Mouse (Mus musculus) frontal cortex, adult 2 months (tissue): ENCODE measurements around the gene Gcg. TPM values are rescaled to one million over a fixed set of nuclear protein-coding genes. Genes with fewer than 3 reads are reported as not detected.

ENCODE experiments used
- DNase-seq, 2 experiments: peaks; one replicate each; pipeline ENCODE4 v3.0.0; 2022; ENCODE audit warnings: low spot score in 1 of 2; ENCODE audit errors: extremely low spot score in 1 of 2
- polyA plus RNA-seq: library from polyadenylated mRNA; depleted of rRNA; stranded (reverse); fragments of >200 nt; gene quantifications from 2 replicates; pipeline ENCODE4 v1.2.3, GENCODE M21; 2012; rRNA removed

Gene Gcg
- 0.08 and 0.13 TPM in 2 replicates for polyA plus RNA-seq

DNA sequence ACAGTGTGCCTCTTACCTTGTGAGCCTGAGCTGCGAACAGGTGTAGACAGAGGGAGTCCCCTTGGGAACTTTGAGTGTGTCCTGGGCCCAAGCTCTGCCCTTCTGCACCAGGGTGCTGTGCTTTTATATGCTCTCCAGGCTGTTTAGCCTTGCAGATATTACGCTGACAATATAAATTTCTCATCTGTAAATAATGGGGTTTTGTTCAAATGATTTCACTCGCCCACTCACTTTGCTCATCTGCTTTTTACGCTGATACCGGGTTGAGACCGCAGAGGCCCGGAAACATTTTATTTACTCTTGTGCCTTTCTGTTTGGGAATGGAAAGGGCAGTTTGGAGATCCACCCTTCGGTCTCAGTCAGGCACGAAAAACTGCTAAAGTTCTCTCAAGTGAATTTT is at the start of gene Gcg:
Gene Gcg, minus strand, starts transcription at position 101 of the 400 bp plus-strand sequence.
- DNase-seq, result no peak

DNA sequence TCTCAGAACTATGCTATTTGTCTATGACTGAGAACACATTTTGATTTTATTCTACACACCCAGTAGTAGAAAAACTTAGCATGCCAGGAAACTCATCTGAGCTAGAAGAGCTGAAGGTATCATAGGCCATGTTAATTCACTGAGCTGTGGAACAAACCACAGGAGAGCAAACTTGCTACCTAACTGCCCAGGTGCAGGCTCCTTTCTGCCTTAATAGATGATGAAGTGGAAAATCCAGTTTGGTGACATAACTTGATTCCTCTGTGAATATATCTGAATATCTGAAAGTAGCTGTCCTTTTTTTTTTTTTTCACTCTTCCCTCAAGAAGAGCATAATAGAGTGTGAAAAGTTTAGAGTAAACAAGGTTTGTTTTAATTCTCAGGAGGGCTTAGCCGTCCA is 47.6 kb upstream of the Gcg start:
- no peak for DNase-seq

- DNase-seq, result peak; percentile 63 to 82
These were observed 42.9 kb upstream of the Gcg start for GRCm38 (mm10) chr2:62526399-62526798.

DNA sequence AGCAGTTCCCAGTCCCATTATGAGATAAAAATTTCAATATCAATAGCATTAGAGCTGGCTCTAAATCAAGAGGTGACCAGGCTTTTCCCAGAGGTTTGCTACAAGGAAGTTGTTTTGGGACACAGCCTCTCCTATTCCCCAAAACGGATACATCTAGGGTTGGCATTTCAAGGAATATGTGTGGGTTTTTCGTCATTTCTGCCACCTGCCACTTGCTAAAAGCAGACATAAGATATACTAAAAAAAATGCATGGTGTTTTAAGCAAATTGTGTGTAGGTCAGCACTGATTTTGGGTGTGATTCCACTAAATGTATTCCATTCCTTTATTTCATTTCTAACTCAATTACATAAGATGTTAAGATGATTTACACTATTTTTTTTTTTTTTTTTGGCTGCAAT is 34.3 kb upstream of the Gcg start:
- peak; percentile 70 to 74 for DNase-seq

DNA sequence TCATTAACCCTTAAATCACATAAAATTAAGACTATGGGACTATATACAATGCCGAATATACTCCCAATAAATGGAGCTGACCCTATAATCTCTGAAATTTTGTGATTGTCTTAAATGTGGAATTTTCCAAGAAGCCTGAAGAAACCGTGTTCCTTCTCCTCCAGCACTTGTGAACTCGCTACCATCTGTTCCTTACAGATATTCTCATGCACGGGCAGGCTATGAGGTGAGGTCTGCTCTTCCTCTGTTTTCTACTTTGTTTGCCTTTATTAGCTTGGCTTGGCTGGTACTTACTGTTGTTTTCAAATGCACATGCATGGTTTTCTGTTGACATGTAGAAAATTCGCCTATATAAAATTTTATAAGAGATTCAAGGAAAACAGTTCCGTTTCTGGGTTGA is 31.0 kb upstream of the Gcg start:
- DNase-seq, result no peak

- peak; percentile 59 to 84 for DNase-seq
These were observed 30.0 kb upstream of the Gcg start for GRCm38 (mm10) chr2:62513477-62513876.

DNA sequence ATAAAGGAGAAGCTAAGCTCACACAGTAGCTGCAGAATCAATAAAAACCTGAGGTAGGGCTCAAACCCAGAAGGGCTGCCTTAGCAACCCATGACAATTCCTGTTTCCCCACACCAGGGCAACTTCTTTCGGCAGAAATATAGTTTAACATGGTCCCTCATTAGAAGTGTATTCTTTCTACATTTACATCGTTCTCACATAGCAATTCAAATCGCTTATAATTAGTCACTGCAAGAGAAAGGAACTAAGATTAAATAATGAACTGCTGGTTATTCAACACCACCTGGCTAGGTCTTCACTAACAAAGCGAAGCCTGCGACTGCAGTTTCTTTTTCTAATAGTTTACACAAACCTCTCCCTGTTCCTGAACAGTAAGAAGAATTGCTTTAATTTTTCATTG is 23.7 kb upstream of the Gcg start:
- DNase-seq, result no peak

DNA sequence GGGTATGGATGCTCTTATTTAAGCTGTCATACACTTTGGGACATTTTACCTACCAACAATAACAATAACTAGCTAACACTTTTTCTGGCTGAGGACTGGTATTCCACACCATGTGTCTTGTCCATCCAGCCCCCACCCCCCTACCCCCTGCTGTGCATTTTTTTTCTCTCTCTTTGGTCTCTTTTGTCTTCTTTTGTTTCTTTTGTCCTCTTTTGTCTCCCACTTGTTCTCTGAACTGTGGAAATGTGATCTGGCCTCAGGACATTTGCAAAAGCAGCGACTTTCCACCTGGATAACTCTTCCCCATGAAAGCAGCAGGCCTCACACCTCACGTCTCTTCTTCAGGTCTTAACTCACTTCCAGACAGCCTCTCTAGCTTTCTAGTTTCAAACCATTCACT is 23.0 kb upstream of the Gcg start:
- no peak for DNase-seq

GRCm38 (mm10) chr2:62504269-62504796 is 20.9 kb upstream of the Gcg start:
- no peak for DNase-seq

GRCm38 (mm10) chr2:62503326-62503725 is 19.9 kb upstream of the Gcg start:
- DNase-seq, result no peak

DNA sequence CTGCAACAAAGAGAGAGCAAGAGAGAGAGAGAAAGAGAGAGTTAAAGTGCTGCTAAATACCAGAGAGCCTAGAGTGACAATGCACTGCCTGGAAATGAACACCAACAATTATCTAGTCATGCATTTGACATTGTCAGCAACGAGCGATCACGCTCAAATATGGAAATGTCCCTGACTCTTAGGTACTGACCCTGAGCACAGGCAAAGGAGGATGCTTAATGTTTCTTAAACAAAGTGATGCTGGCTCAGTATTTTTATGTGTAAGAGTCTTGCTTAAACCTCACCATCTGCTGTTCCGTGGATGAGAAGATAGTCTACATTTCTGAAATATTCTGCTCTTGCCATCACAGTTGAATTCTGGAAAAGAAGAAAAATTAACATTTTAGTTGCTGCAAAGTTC is 19.1 kb upstream of the Gcg start:
- DNase-seq, result peak in 1 of 2 experiments; percentile 43

GRCm38 (mm10) chr2:62498821-62499220 is 15.4 kb upstream of the Gcg start:
- DNase-seq, result no peak

- DNase-seq, result no peak
These were observed 14.6 kb upstream of the Gcg start for GRCm38 (mm10) chr2:62498086-62498485.

DNA sequence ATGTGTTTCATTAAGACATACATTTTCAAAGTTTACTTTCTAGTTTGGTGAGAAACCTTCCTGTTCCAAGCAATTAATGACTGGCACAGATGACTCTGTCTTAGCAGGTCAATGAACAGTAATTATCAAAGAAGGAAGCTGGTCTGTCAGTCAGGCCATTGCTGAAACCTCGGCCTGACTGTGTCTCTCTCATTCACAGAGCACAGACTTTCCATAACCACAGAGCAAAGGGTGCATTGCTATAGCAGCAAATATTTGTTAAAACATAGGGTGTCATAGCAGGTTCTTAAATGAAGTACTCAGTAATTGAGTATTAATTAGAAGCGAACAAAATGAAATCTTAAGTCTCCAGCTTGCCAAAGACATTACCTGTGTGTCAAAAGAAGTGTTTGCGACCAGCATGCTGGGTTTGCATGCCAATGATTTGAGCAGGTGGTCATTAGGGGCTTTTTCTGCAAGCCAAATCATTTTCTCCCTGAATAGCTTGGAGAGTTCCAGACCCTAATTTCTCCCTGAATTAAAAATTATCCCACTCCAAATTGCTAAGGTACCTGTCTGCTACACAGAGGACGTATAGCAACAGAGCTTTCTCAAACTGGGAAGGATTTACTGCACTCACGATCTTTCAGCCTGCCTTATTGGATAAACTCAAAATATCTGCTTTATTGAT is 14.0 kb upstream of the Gcg start:
- DNase-seq, result no peak

- peak in 1 of 2 experiments; percentile 58 for DNase-seq
These were observed 12.0 kb upstream of the Gcg start for GRCm38 (mm10) chr2:62495407-62495806.

GRCm38 (mm10) chr2:62489832-62490231 is 6.4 kb upstream of the Gcg start:
- DNase-seq, result peak in 1 of 2 experiments; percentile 17

GRCm38 (mm10) chr2:62484906-62485305 is 1.5 kb upstream of the Gcg start:
- DNase-seq, result no peak

GRCm38 (mm10) chr2:62480285-62481198 is 2.9 kb downstream of the Gcg start:
- no peak for DNase-seq

DNA sequence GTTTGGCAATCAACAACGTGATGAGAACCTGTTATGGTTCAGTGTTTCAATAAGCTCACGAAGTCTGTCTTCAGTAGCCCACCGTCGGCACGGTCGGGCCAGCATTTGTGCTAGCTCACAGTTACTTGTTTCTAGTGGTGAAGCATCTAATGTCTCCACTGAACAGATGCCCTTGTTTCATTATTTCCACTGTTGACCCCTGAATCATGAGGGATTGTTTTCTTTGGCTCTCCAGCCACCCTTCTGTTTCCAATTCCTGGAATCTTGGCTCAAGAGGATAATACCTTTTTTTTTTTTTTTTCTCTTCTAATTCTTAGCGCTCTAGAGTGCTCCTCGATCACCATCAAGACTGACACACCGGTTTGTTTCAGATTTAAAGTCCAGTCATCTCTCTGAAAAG is 13.9 kb downstream of the Gcg start:
- no peak for DNase-seq

DNA sequence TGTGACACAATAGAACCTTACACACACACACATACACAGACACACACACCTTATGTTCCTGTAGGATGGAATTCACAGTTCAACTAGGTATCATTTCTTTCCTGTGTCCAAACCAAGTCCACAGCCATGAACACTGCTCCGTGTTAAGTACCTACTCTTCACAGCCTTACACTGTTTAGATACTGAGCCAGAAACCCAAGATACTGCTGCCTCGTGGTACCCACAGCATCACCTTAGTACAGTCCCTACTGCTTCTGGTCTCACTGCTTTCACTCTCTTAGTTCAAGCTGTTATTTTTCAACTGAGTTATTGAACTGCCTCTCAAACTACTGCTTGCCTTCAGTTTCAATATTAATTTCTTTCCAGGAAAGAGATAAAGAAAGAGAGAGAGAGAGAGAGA is 20.2 kb downstream of the Gcg start:
- DNase-seq, result no peak

DNA sequence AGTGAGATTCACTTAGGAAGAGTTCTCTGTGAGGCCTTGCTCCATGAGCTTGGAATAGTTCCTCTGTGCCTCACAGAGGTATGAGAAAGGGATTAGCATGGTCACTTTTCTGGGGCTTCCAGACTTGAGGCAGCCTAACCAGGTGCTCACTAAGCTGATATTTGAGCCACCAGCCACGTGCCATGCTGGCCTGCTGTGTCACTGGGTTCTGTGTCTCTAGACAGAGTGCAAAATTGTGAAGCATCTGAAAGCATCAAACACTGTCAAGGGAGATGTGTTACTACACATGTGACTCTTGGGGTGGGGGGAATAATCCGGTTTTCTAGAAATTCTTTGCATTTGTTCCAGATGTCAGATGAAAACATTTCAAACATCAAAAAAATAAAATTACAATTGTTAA is 21.3 kb downstream of the Gcg start:
- DNase-seq, result no peak
